Mouse (Mus musculus) liver, postnatal 0 days (tissue): Measurements from ENCODE around the gene Gse1. TPM values are rescaled to one million over a fixed set of nuclear protein-coding genes. Genes with fewer than 3 reads are reported as not detected.
A peak's percentile ranks its signal among the peaks of the same experiment; 100 is the strongest.

Experiments
- ATAC-seq: fragments of 200-750 bp; cut with Nextera tagmentation; 2 replicates; pipeline ENCODE4 v1.8.0; 2017; ENCODE audit warnings: mild to moderate bottlenecking, moderate library complexity
- DNase-seq: peaks from one replicate; pipeline ENCODE4 v3.0.0-alpha.2; 2016
- H3K27ac ChIP-seq: fragments of 300-500 bp; sonication (generic); 2 replicates; pipeline ENCODE4 v1.5.1; 2014; ENCODE audit warnings: antibody characterized with exemption, moderate library complexity, mild to moderate bottlenecking, low read depth
- H3K27me3 ChIP-seq: fragments of 300-500 bp; sonication (generic); 2 replicates; pipeline ENCODE4 v1.6.1; 2014; ENCODE audit warnings: low read length, control low read depth, mixed read lengths; ENCODE audit not compliant: insufficient read depth
- H3K36me3 ChIP-seq: fragments of 300-500 bp; sonication (generic); replicated peaks from 2 replicates; pipeline ENCODE4 v1.6.1; 2014; ENCODE audit warnings: mild to moderate bottlenecking, control low read depth, low read length, moderate library complexity, mixed read lengths; ENCODE audit not compliant: insufficient read depth
- H3K4me1 ChIP-seq: fragments of 300-500 bp; sonication (generic); 2 replicates; pipeline ENCODE4 v1.6.1; 2014; ENCODE audit warnings: antibody characterized with exemption, mild to moderate bottlenecking, control low read depth; ENCODE audit not compliant: insufficient read depth
- H3K4me2 ChIP-seq: fragments of 300-500 bp; sonication (generic); 2 replicates; pipeline ENCODE4 v1.6.1; 2014; ENCODE audit warnings: low read depth, mild to moderate bottlenecking, low read length, moderate library complexity, mixed read lengths
- H3K4me3 ChIP-seq: fragments of 300-500 bp; sonication (generic); 2 replicates; pipeline ENCODE4 v1.5.1; 2014; ENCODE audit warnings: low read depth, low read length
- H3K9ac ChIP-seq: fragments of 300-500 bp; sonication (generic); replicated peaks from 2 replicates; pipeline ENCODE4 v1.6.1; 2014; ENCODE audit warnings: mild to moderate bottlenecking, moderate library complexity
- H3K9me3 ChIP-seq: fragments of 300-500 bp; sonication (generic); 2 replicates; pipeline ENCODE4 v1.6.1; 2016; ENCODE audit warnings: mild to moderate bottlenecking, control low read depth, low read length, mixed read lengths
- CTCF ChIP-seq: sonication (generic); IDR thresholded peaks from 2 replicates; pipeline ENCODE4 v1.5.1; 2016; ENCODE audit warnings: antibody characterized with exemption, low read depth
- EP300 ChIP-seq: IDR thresholded peaks from 2 replicates; pipeline ENCODE4 v1.6.1; 2016; ENCODE audit warnings: antibody characterized with exemption, low read depth, mild to moderate bottlenecking
- WGBS: fragments of 180-500 bp; shearing (Covaris S2); extraction: QIAGEN DNeasy Blood & Tissue Kit; methylation state at CpG from one replicate; pipeline ENCODE4 v1.1.7; 2014; ENCODE audit not compliant: insufficient replicate concordance; 5-methylcytosine and 5-hydroxymethylcytosine counted together
- polyA plus RNA-seq: library from polyadenylated mRNA; unstranded; fragments of >200 nt; fragmentation: Nextera tagmentation; extraction: Ambion mirVana; gene quantifications from 2 replicates; pipeline ENCODE4 v1.2.1, GENCODE M21; 2015

Gene Gse1
- polyA plus RNA-seq, 1 experiment from 2014 or later: 7.7 TPM

GRCm38 (mm10) chr8:120342847-120343548 is 114.7 kb downstream of the Gse1 start:
- Histone ChIP-seq H3K9ac (no peak overlapping the region), H3K4me3 (no peak overlapping the region), H3K4me1 (peaks cover 9% of the 10 kb centered on the region), H3K27me3 (no peaks in the 10 kb centered on the region; the same call in 1 of the 2 replicates), H3K4me2 (no peak overlapping the region), H3K36me3 (no peaks in the 10 kb centered on the region), H3K9me3 (no peaks in the 10 kb centered on the region; the same call in 1 of the 2 replicates), H3K27ac (no peak overlapping the region)
- 58% methylated on average over 7 of the region's 7 CpGs for WGBS
- ATAC-seq (no peak), DNase-seq (no peak)
- TF ChIP-seq EP300 (no peak), CTCF (no peak)

GRCm38 (mm10) chr8:120343582-120343981 is 115.3 kb downstream of the Gse1 start:
- H3K9me3 ChIP-seq: no peaks in the 10 kb centered on the region; the same call in 1 of the 2 replicates
- 34% methylated on average over 12 of the region's 12 CpGs for WGBS
- no peaks in the 10 kb centered on the region; the same call in 1 of the 2 replicates for H3K27me3 ChIP-seq
- peaks cover 9% of the 10 kb centered on the region for H3K4me1 ChIP-seq
- no peak for DNase-seq
- no peak overlapping the region for H3K4me3 ChIP-seq
- 0 out of 2 replicates have a peak, but pooled peaks have one; percentile 22 for TF ChIP-seq EP300
- TF ChIP-seq CTCF: no peak
- ATAC-seq: no peak
- no peak overlapping the region for H3K27ac ChIP-seq
- no peaks in the 10 kb centered on the region for H3K36me3 ChIP-seq
- no peak overlapping the region for H3K9ac ChIP-seq
- no peak overlapping the region for H3K4me2 ChIP-seq

DNA sequence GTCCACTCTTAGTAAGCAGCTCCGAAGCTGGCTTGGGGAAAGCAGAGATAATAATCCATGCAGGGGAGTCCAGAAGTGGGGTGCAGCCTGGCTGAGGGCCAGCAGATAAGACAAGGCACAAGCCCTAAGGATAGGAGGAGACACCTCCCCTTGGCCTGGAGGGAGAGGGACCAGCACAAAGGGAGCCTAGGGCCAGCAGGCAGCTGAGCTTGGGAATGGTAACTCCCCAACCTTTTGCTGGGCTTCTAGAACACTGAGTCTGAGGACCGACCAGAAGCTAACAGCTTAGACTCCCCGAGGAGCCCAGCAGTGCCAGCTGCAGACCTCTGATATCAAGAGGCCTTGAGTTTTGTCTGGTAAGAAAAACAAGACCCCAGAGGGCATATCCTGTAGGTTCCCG is 115.9 kb downstream of the Gse1 start:
- H3K4me1 ChIP-seq: peaks cover 9% of the 10 kb centered on the region
- H3K36me3 ChIP-seq: no peaks in the 10 kb centered on the region
- TF ChIP-seq EP300 (no peak), CTCF (no peak)
- DNase-seq (no peak), ATAC-seq (peak; percentile 52)
- H3K4me3 ChIP-seq: no peak overlapping the region
- no peaks in the 10 kb centered on the region; the same call in 1 of the 2 replicates for H3K27me3 ChIP-seq
- no peak overlapping the region for H3K9ac ChIP-seq
- no peaks in the 10 kb centered on the region for H3K9me3 ChIP-seq
- no peak overlapping the region for H3K27ac ChIP-seq
- H3K4me2 ChIP-seq: no peak overlapping the region
- 27% methylated on average over 4 of the region's 4 CpGs for WGBS

GRCm38 (mm10) chr8:120344583-120344982 is 116.3 kb downstream of the Gse1 start:
- DNase-seq: no peak
- ATAC-seq: peak; percentile 15; the same call in 1 of the 2 replicates
- Histone ChIP-seq H3K27ac (no peak overlapping the region), H3K4me3 (no peak overlapping the region), H3K9me3 (no peaks in the 10 kb centered on the region), H3K9ac (no peak overlapping the region), H3K27me3 (no peaks in the 10 kb centered on the region; the same call in 1 of the 2 replicates), H3K36me3 (no peaks in the 10 kb centered on the region), H3K4me1 (peaks cover 7% of the 10 kb centered on the region), H3K4me2 (no peak overlapping the region)
- WGBS: 43% methylated on average over 13 of the region's 13 CpGs
- TF ChIP-seq CTCF (no peak), EP300 (no peak)

GRCm38 (mm10) chr8:120347734-120348341 is 119.6 kb downstream of the Gse1 start:
- Histone ChIP-seq H3K36me3 (no peaks in the 10 kb centered on the region), H3K27me3 (no peaks in the 10 kb centered on the region), H3K9me3 (no peaks in the 10 kb centered on the region), H3K4me2 (no peak overlapping the region), H3K4me3 (no peak overlapping the region), H3K4me1 (peaks cover 15% of the 10 kb centered on the region), H3K27ac (no peak overlapping the region), H3K9ac (no peak overlapping the region)
- no peak for DNase-seq
- TF ChIP-seq EP300: no peak
- no peak for TF ChIP-seq CTCF
- 86% methylated on average over 20 of the region's 21 CpGs for WGBS
- no peak for ATAC-seq

GRCm38 (mm10) chr8:120348922-120349321 is 120.7 kb downstream of the Gse1 start:
- Histone ChIP-seq H3K27me3 (no peaks in the 10 kb centered on the region), H3K4me2 (no peak overlapping the region), H3K27ac (no peak overlapping the region), H3K4me3 (no peak overlapping the region), H3K9me3 (no peaks in the 10 kb centered on the region), H3K9ac (no peak overlapping the region), H3K36me3 (no peaks in the 10 kb centered on the region), H3K4me1 (peaks cover 10% of the 10 kb centered on the region)
- ATAC-seq: no peak
- no peak for DNase-seq
- whole genome bisulfite sequencing: 66% methylated on average over 11 of the region's 11 CpGs
- no peak for TF ChIP-seq EP300
- TF ChIP-seq CTCF: no peak
